Mouse (Mus musculus) A20 (cell line): ENCODE data around the gene Rap1gap2.

Experiments used
- DNase-seq: peaks from one replicate; pipeline ENCODE4 v3.0.0-alpha.2; 2011; ENCODE audit warnings: low read depth, low spot score

The Rap1gap2 gene

DNA sequence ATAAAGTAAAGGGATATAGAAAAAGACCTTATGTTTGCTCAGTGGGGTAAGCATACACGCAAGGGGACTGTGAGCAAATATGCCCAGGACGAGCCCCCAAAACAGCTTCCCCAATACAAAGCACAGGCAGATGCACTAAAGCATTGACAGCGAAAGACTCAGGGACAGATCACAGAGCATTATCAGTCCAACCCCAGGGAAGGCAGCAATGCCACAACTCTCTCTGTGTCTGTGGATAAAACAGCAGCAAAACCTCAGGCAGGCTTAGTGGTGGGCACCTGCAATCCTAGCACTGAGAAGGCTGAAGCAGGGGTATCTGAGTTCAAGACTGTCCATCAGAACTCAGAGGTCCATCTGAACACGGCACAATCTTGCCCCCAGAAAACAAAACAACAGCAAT is 73.4 kb downstream of the Rap1gap2 start:
- DNase-seq, result no peak

DNA sequence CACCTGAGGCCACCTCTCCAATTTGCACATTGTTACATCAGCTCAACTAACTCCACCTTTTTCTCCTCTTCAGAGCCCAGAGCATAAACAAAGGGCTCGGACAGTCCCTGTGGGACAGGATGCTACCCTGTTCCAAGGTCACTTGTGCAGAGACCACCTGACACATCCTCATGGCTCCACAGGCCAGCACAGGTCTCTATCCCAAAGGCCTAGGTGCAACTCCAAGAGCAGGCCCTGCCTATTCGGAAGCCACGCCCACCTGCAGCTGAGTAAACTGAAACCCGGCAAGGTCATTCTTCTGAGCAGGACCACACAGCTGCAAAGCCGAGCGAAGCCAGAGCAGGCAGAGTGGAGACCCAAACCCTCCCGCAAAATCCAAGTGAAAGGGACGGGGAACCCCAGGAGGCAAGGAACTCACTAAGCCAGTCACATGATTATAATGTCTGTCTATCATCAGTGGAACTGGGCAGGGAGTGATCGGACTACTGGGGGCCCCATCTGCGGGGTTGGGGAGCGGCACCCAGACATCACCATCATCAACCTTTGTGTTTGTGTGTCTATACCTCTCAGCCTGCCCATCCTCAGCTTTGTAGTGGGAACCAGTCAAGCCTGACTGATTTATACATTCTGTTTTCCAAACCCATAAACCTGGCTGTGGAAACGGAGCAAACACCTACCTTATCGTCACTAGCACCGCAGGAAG is 74.4 kb downstream of the Rap1gap2 start:
- peak; percentile 77 for DNase-seq

DNA sequence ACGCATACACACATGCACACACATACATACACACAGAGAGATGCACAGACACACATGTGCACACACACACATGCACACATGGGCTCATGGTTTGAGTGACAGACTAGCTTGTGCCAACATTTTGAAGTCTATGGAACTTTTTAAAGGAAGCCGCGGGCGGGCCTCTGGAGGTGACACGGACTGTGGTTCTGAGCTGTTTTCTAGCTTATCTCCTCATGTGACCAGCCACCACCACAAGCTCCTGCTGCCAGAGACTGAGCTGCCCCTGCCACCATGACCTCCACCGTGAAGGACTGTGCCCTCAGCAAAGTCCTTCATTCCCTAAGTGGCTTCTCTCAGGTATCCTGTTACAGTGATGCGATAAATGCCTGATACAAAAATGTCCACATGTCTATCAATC is 76.3 kb downstream of the Rap1gap2 start:
- no peak for DNase-seq

DNA sequence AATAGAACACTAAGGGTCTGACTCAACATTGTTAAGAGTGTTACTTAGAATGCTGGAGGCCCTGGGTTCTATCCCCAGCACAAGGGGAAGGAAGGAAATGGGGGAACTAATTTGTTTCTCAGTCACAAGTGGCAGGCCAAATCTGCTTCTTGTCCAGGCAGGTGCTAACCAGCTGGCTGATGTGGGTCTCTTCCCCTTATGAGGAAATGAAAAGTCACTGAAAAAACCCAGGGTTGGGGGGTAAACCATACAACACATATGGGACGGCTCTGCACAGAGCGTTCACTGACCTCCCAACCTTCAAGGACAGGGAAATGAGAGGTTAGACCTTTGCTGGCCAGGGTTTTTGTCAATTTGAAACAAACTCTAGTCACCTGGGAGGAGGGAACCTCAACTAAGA is 77.7 kb downstream of the Rap1gap2 start:
- DNase-seq, result peak; percentile 88

DNA sequence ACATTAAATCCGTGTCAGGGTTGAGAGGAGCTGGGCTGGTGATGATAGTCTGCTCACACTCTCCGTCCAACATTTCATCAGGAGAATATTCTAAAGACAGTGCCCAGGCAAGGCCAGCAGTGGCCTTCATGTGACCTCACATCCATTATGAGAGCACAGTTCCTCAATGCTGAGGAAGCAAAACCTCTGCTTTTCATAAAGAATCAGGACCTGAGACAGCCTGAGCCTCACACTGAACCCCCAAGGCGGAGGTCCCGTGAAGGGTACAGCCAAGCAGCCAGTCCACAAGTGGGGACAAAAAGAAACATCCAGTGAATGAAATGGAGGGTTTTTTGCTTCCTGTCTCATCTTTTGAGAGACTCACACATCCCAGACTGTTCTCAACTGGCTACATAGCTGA is 78.3 kb downstream of the Rap1gap2 start:
- DNase-seq, result peak; percentile 59

DNA sequence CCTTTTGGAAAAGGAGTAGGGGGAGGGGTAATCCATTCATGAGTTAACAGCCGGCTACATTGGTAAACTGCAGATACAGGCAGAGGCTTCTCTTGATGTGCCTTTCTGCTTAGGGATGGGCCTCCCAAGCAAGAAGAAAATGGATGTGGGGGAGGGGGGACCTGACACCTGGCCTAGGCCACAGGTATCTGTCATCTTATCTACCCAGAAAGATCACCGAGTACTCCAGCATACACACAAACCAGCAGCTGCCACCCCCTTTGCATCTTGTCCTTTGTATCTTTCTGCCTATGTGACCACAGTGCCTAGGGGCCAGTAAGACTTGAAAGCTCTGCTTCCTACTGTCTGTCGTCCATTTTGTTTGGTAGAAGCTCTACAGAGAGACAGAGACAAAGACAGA is 79.0 kb downstream of the Rap1gap2 start:
- DNase-seq, result peak; percentile 37

DNA sequence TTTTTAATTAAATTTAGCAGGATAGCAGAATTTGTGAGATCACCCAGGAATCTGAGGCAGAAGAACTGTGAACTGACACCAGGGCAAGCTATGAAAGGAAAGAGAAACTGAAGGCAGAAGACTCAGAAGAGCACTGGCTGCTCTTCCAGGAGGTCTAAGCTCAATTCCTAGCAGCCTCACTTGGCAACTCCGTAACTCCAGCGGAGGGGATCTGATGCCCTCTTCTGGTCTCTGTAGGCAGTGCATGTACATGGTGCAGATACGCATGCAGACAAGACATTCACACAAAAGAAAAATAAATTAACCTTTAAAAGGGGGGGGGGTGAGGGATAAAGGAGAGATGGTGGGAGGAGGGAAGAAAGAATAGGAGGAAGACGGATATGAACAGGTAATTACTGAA is 80.9 kb downstream of the Rap1gap2 start:
- DNase-seq, result peak; percentile 61

DNA sequence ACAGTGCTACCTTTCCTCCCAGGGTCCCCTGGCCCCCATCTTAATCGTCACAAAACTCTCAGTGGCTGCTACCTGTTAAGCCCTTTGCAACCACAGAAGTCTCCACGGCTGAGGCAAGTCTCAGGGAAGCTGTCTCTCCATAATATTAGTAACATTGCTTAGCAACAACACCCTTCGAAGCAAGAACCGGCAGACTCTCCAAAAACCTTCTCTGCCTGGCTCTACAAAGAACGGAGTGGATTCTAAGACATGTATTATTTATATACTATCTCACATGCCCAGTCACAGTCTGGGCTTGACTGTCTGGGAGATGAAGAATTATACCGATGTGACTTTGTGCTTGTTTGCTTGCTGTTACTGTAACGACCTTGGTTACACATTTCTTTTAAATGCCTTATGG is 83.2 kb downstream of the Rap1gap2 start:
- no peak for DNase-seq

DNA sequence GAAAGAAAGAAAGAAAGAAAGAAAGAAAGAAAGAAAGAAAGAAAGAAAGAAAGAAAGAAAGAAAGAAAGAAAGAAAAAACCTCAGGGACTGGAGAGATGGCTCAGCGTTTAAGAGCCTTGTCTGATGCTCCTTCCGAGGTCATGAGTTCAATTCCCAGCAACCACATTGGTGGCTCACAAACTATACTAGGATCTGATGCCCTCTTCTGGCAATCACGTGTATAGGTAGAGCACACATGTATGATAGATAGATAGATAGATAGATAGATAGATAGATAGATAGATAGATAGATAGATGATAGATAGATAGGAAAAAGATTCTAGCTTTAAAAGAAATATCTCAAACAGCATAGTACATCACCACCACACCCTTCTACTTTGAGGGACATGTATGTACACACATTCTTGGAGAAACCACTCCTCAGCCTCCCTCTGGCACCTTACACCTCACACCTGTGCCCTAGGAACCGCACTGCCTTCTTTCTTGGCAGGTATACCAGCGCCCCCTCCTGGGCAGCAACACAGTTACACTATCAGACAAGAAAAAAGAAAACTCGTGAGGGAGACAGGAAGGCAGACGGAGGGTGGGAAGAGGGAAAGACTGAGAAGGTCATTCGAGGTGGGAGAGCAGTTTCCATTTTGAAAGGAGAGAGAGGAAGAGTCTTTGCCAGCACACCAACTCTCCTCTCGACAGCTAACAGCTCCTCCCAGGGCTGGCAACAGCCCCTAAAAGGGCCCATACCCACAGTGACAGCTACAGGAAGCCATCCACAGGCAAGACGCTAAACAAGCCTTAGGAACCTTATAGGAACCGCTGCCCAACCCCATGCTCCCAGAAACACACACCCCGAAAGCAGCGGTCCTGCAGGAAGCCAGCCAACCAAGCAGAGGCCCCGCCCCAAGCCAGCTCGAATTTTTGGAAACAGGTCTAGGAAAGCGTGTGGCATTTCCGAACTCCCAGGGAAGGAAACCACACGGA is 84.2 kb downstream of the Rap1gap2 start:
- peak; percentile 87 for DNase-seq

DNA sequence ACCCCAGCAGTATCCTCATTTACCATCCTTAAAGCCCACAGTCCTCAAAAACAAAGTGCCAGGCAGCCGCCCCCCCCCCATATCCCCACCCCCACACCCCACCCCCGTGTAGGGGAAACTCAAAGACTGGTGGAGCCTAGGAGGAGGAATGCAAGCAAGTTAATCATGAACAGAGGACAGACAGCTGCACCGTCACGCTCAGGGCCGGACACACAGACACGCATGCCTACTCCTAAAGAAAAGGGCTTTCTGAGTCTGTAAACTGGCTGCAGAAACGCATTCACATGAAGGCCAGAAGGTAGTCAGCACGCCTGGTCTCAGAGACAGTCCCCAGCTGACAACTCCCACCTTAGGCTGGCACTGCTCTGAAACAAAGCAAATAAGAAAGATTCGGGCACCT is 85.1 kb downstream of the Rap1gap2 start:
- DNase-seq, result no peak

DNA sequence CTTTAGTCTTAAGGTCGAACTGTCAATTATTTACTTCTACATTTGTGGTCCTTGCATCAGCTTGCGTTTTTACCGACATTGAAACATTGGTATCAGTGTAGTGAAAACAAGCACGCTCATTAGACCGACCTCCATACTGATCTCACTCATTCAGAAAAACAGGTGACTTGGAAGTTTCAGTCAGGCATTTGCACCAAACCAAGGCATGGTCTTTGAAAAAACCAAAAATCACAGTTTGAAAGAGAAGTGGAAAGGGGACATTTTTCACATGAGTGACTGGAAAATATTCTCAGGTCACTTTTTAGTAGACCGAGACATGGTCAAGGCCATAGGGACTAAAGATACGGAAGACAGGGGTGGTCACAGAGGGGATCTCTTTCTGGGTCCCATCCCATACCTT is 85.5 kb downstream of the Rap1gap2 start:
- DNase-seq, result no peak

DNA sequence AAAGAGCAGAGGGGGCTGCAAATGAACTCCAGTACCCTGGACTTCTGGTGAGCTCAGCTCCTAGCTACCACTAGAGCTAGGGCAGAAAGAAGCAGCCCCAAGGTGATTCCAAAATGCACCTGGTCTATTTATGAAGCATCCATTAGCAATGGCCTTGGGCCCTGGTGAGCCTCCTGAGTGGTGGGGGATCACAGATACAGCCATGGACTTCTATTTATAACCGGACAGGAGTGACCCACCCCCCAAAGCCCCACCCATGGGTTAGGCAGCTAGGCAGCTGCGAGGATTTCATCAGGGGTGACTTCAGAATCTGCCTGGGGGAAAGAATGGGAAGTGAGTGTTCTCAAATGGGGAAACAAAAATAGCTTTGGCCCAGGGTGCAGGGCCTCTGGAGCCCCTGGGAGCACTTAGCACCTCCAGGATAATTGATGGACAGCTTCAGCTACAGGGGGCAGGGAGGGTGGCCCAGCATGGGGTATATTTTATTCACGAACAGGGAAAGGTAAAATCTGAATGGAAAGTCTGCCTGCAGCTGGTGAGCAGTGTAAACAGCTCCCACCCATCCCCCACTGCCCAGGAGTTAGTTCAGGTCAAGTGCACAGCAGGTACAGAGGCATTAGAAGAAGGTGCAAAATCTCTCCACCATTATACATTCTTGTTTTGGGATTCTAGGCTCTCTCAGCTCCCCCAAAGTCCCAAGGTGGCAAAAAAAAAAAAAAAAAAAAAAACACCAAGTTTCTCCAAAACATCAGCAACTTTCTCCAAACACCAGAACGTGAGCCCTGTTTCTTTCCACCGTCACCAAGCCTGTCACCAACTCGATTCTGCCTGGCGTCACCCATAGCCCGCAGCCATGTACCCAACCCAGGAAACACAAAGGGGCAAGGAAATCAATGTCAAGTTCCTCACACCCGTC is 86.4 kb downstream of the Rap1gap2 start:
- peak; percentile 77 for DNase-seq

DNA sequence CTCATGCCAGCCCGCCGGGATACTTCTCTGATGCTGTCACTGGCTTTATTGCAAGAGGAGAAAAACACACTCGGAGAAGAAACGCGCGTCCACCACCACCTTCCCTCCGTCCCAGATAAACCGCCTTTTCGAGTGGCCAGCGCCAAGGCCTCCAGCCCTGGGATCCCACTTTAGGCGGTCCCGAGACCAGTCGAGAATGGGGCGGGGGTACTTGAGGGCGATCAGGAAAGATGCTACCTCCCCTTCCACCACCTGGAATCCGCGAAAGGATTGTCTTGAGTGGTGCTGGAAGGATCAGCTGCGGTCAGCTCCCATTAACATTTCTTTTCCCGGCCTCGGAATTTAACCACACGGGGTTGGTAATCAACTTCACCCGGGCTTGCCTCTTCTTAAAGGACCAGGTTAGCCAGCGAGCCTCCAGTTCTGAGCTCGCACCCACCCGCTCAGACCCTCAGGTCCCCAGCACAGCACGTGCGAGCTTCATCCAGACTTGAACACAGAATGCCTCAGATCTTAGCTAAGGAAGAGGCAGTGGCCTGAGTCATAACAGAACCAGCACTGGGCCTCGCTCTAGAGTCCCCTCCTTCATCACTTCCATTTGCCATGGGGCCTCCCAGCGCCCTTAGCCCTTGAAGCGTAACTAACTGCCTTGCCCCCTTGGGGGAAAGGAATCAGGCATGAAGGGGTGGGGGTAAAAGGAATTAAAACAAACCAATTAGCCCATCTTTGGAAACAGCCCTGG is 87.3 kb downstream of the Rap1gap2 start:
- DNase-seq, result peak; percentile 86

DNA sequence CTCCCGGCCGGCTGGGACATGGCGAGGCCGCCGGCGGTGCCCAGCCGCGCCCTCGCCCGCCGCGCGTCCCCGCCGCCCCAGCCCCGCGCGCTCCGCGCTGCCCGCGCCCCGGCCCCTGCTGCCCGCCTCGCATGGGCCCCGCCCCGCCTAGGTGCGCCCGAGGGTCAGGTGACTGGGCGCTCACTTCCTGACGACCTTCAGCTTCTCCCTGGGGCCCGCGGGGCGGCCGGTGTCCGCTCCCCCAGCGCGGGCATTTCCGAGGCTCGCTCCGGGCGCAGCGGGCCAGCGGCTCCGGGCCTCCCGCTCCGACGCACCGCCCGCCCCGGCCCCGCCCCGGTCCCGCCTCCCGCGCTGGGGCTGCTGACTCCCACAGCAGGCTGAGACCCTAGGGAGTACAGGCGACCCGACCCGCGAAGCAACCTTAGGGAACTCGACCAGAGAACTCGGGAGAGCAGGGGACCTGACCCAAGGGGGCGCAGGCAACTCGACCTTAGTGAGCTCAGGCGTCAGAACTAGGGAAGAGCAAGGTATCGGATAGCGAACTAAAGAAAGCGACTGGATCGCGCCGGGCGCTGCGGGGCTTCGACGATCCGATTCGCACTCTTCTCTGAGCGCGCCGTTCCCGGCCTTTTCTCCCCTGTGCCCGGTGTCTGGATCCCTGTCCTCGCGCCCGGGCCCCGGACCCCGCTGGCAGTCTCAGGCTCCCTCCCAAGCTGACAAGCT is 88.1 kb downstream of the Rap1gap2 start:
- DNase-seq, result peak; percentile 82

DNA sequence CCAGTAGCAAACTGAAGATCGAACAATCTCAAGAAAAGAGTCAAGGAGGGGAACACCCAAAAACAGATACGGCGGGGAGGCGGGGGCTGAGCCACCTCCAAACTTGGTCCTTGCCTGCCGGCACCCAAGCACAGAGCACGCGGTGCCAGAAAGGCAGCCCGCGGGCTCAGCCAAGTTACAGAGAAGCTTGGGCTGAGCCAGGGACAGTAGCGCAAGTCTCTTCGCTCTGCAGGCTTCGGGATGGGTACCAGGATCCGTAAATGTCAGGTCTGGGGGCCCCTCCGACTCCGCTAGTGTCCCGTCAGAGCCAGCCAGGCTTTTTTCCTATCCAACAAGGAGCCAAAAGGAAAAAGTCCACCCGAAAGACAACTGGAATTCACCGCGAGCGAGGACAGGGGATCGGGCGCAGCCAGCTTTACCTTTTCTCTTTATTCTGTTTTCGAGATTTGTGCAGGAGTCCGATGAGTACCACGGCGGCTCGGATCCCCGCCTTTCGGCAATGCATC is 88.7 kb downstream of the Rap1gap2 start:
- peak; percentile 67 for DNase-seq

DNA sequence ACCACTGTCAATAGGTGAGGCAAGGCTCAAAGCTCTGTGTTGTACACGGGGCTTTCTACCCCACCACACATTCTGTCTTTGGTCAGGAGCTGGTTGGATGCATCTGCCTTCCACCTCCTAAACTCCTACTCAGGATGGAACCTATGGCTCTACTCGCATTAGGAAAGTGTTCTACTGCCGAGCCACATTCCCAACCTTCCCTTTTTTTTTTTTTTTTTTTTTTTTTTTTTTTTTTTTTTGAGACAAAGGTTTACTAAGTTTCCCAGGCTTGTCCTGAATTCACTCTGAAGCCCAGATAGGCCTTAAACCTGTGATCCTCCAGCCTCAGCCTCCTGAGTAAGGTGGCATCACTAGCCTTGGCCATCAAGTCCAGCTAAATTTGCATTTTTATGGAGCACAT is 90.5 kb downstream of the Rap1gap2 start:
- DNase-seq, result no peak

DNA sequence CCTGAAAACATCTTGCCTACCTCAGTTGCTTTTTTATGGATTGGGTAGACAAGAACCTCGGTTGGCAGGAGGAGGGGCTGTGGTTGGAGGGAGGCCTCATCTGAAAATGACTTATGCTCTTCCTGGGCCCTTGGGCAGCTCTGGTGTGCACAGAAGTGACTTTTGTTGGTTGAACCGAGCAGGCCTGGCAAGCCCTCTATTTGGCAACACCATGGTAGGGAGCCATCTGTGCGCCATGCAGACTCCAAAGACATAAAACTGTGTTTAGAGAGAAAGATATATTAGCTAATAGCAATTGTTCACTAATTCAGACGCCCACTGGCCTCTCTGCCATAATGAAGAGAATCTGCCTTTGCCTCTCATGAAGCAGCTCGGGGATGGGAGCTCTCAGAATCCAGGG is 94.6 kb downstream of the Rap1gap2 start:
- no peak for DNase-seq

DNA sequence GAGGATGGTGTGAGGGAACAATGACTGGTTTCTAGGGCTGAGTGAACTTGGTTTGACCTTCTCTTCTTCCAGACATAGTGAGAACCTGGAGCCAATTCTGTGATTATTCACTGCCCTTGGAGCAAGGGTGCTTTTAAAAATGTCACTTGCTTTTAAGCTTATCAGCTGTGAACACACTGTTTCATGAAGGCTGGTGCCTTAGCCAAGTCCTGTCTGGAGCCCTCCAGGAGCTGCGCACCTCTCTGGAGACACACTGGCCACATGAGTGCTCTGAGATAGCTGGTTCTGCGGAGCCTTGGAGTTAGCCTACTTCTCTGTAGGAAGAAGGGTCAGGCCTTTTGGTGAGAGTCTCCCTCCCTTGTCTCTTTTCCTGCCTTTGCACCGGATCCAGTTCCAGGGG is 95.7 kb downstream of the Rap1gap2 start:
- no peak for DNase-seq

DNA sequence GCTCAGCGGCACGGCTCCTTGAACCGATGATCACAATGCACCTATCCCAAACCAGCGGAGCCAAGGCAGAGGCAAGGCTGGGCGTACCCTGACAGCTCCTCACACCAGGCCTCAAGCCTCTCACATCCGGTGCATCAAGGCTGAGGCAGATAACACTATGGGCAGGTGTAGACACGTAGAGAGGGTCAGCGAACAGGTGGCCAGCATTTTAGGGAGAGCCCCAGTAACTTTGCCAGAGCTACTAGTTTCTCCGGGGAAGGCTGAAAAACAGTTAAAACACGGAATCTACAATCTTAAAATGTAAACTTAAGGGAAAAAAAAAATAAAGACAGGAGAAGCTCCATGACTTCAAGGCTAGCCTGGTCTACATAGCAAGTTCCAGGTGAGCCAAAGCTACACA is 98.1 kb downstream of the Rap1gap2 start:
- DNase-seq, result no peak

DNA sequence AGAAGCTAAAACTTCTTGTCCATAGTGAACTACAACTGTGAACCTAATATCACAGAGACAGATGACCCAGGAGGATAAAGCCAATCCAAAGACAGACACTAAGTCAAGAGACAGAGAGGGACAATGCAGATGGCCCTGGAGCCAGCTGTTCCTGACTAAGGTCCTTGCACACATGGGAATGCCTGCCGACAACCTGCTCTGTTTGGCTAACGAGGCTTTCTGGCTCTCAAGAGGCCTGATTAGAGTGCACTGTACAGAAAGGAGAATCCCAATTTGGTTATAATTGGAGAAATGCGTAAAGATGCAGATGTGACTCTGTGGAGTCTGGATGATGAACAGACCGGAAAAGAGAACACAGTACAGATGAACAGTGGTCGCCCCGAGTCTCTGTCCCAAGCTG is 104.4 kb downstream of the Rap1gap2 start:
- DNase-seq, result no peak
